ENCODE assay signal across 28 mouse cellular contexts in the genomic region with DNA sequence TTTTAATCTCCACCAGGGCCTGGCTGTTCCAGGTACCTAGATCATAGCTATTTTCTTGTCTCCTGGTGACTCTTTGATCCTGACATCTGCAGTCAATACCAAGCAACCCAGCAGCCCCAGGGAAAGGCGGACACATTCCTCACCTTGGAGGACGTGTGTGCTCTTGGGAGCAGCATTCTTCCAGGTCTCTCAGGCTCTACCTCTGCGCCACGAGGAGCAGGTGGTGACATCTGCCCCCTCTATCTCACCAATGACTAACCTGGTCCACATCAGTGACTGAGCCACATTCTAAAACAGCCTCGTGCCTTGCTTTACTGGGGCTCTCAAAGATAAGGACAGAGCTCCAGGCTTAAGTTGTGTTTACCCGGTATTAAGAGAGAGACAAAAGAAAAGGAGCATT. TPM values are rescaled to one million over a fixed set of nuclear protein-coding genes. Genes with fewer than 3 reads are reported as not detected.
DNase-seq lines count a peak whose midpoint lies in the region; ATAC-seq and TF ChIP-seq lines count a peak whose summit lies in the region.
"Had no signal": no experiment of that assay in that cellular context is flagged by ENCODE, and none has a peak within 500 bp of the region (broad histone marks: within the 10 kb centered on the region; RNA-seq: fewer than 3 reads in every experiment).

No protein-coding gene starts in this region.

- no peak for DNase-seq in lung, adult 18-20 months
- no peak for DNase-seq in ES-E14 (ENCODE audit: low read depth, low spot score)
- DNase-seq in yolk sac, embryonic 10.5 days (ENCODE audit: low spot score), result peak; percentile 84
- DNase-seq in ovary, postnatal 36 days (ENCODE audit: low spot score), result no peak
- DNase-seq in adrenal gland, adult 2 months, result no peak
- DNase-seq: adrenal gland, postnatal 36 days; cerebellum, adult 18-20 months; cerebellum, postnatal 10 days; gastrocnemius, postnatal 10 days; heart, postnatal 10 days; kidney, adult 8-10 months; kidney, postnatal 4 days; layer of hippocampus, postnatal 36 days; left cerebral cortex, postnatal 4 days; liver, postnatal 0 days; lung, postnatal 4 days; midbrain, embryonic 14.5 days; right cerebral cortex, adult 18-20 months; spleen, adult 18-20 months; thymus, postnatal 14 days had no signal

- no peaks in the 10 kb centered on the region for H3K27me3 ChIP-seq in lung, embryonic 16.5 days (ENCODE audit: control insufficient read depth, insufficient read depth, low read depth, low read length)
- H3K27me3 ChIP-seq in intestine, embryonic 16.5 days (replicated peaks; ENCODE audit: control insufficient read depth, insufficient read depth, low read length), result no peaks in the 10 kb centered on the region
- H3K27me3 ChIP-seq: heart, embryonic 13.5 days; liver, embryonic 12.5 days had no signal

- 42% methylated on average over 6 of the region's 6 CpGs for WGBS in lung, embryonic 16.5 days
- 36% methylated on average over 6 of the region's 6 CpGs for WGBS in intestine, embryonic 16.5 days

- H3K4me3 ChIP-seq in lung, embryonic 16.5 days (ENCODE audit: low read length), result no peak overlapping the region
- no peak overlapping the region for H3K4me3 ChIP-seq in ES-E14 (ENCODE audit: insufficient read depth in 1 of 2, low read depth in 1 of 2, low read length in 2 of 2, poor library complexity in 1 of 2, severe bottlenecking in 1 of 2)
- H3K4me3 ChIP-seq in intestine, embryonic 16.5 days (ENCODE audit: low read length), result no peak overlapping the region
- H3K4me3 ChIP-seq: erythroblast, embryonic 14.5 days; heart, embryonic 13.5 days; liver, embryonic 12.5 days had no signal

- in situ Hi-C loops in ES-E14 (cut with MboI; ENCODE audit: low sequenced_read_pairs in 2 of 2, unreplicated experiment in 2 of 2), result no loop called here

- no peak overlapping the region for H3K9ac ChIP-seq in lung, embryonic 16.5 days (ENCODE audit: low read length)
- 0 out of 2 replicates have a peak overlapping the region, but pooled peaks have one; percentile 12 for H3K9ac ChIP-seq in ES-E14 (ENCODE audit: insufficient read depth, low read depth, low read length, poor library complexity, severe bottlenecking)
- no peak overlapping the region for H3K9ac ChIP-seq in intestine, embryonic 16.5 days (ENCODE audit: low read depth, low read length)
- H3K9ac ChIP-seq: heart, embryonic 13.5 days; hindbrain, embryonic 14.5 days; liver, embryonic 12.5 days; liver, postnatal 0 days had no signal

- no peaks in the 10 kb centered on the region for H3K36me3 ChIP-seq in lung, embryonic 16.5 days (ENCODE audit: control insufficient read depth, insufficient read depth, low read length)
- no peaks in the 10 kb centered on the region for H3K36me3 ChIP-seq in ES-E14 (ENCODE audit: control insufficient read depth, insufficient read depth, low read length, poor library complexity, severe bottlenecking)
- no peaks in the 10 kb centered on the region for H3K36me3 ChIP-seq in intestine, embryonic 16.5 days (ENCODE audit: control insufficient read depth, insufficient read depth, low read length)
- H3K36me3 ChIP-seq: heart, embryonic 13.5 days; liver, embryonic 12.5 days had no signal

- ATAC-seq in lung, embryonic 16.5 days (ENCODE audit: low read depth), result peak; percentile 56; the same call in 1 of the 2 replicates
- ATAC-seq in intestine, embryonic 16.5 days, result 0 out of 2 replicates have a peak, but pooled peaks have one; percentile 31
- ATAC-seq: forebrain, embryonic 16.5 days; liver, embryonic 12.5 days; liver, postnatal 0 days had no signal

- H3K27ac ChIP-seq in lung, embryonic 16.5 days (ENCODE audit: low read length), result no peak overlapping the region
- H3K27ac ChIP-seq in ES-E14 (ENCODE audit: insufficient read depth, low read depth, low read length, poor library complexity, severe bottlenecking), result peak overlapping the region; percentile 24; the same call in 1 of the 2 replicates
- no peak overlapping the region for H3K27ac ChIP-seq in intestine, embryonic 16.5 days (ENCODE audit: low read length)
- H3K27ac ChIP-seq: heart, embryonic 13.5 days; hindbrain, embryonic 14.5 days; kidney, postnatal 0 days; liver, embryonic 12.5 days had no signal

- H3K4me2 ChIP-seq in lung, embryonic 16.5 days (ENCODE audit: low read depth, low read length), result no peak overlapping the region
- no peak overlapping the region for H3K4me2 ChIP-seq in intestine, embryonic 16.5 days (ENCODE audit: low read depth, low read length)
- H3K4me2 ChIP-seq: heart, embryonic 13.5 days; hindbrain, embryonic 14.5 days; liver, embryonic 12.5 days had no signal

- H3K9me3 ChIP-seq in lung, embryonic 16.5 days (ENCODE audit: control insufficient read depth, low read length), result no peaks in the 10 kb centered on the region
- H3K9me3 ChIP-seq in ES-E14 (ENCODE audit: control insufficient read depth, insufficient read depth, low read depth, low read length), result no peaks in the 10 kb centered on the region
- H3K9me3 ChIP-seq in intestine, embryonic 16.5 days (ENCODE audit: control insufficient read depth, low read length), result no peaks in the 10 kb centered on the region
- H3K9me3 ChIP-seq: heart, embryonic 13.5 days; liver, embryonic 12.5 days had no signal

- H3K4me1 ChIP-seq in lung, embryonic 16.5 days (replicated peaks; ENCODE audit: control insufficient read depth, insufficient read depth, low read length), result peaks cover 5% of the 10 kb centered on the region; the same call in 1 of the 2 replicates
- H3K4me1 ChIP-seq in ES-E14 (ENCODE audit: control insufficient read depth in 2 of 2, insufficient read depth in 2 of 2, low read length in 2 of 2, poor library complexity in 1 of 2), result peaks cover 15 to 17% of the 10 kb centered on the region in 2 experiments
- H3K4me1 ChIP-seq in intestine, embryonic 16.5 days (ENCODE audit: control insufficient read depth, insufficient read depth, low read length), result no peaks in the 10 kb centered on the region; the same call in none of the 2 replicates
- H3K4me1 ChIP-seq: liver, embryonic 12.5 days had no signal

TF ChIP-seq in ES-E14, 5 proteins besides CTCF, POLR2A, EP300 and RAD21:
- TF ChIP-seq CHD2 (IDR thresholded peaks at IDR 0.05; ENCODE audit: low read depth, low read length) (no peak), MAFK (IDR thresholded peaks at IDR 0.05; ENCODE audit: insufficient read depth, low read depth, low read length) (no peak), HCFC1 (IDR thresholded peaks at IDR 0.05; ENCODE audit: borderline replicate concordance, insufficient read depth, low read length) (no peak), ZC3H11A (IDR thresholded peaks at IDR 0.05; ENCODE audit: borderline replicate concordance, low read depth, low read length) (no peak), ZNF384 (IDR thresholded peaks at IDR 0.05; ENCODE audit: low read depth, low read length) (no peak)
TF ChIP-seq in ES-E14: peak in this region for 0.

RNA-seq across cellular contexts. Expression of a gene that starts 28.7 kb away (rescaled TPM):
- 6.9 and 7.5 TPM in 2 replicates for polyA plus RNA-seq in lung, embryonic 16.5 days (2015; fragmentation: Nextera tagmentation; extraction: Ambion mirVana)
- total RNA-seq in ES-E14 (2012; rRNA removed), result 890 and 1,987 TPM in 2 replicates
- polyA plus RNA-seq in intestine, embryonic 16.5 days (2015; fragmentation: Nextera tagmentation; extraction: Ambion mirVana), result 8.9 and 9.5 TPM in 2 replicates
- total RNA-seq in adrenal gland, adult 2 months (2021), result 10 to 100 TPM in 1 of 2 experiments, 1 to 10 TPM in 1; 5.2 to 10.5 TPM
- 2.1 and 2.2 TPM in 2 replicates for polyA plus RNA-seq in adrenal gland, adult 2 months (2012; rRNA removed)

RNA-seq across cellular contexts. Expression of a gene that starts 47.0 kb away (rescaled TPM):
- polyA plus RNA-seq in lung, embryonic 16.5 days (2015; fragmentation: Nextera tagmentation; extraction: Ambion mirVana), result 5.5 and 6.2 TPM in 2 replicates
- total RNA-seq in ES-E14 (2012; rRNA removed), result 1.3 and 1.7 TPM in 2 replicates
- polyA plus RNA-seq in intestine, embryonic 16.5 days (2015; fragmentation: Nextera tagmentation; extraction: Ambion mirVana), result 3.3 and 3.4 TPM in 2 replicates
- total RNA-seq in adrenal gland, adult 2 months (2021), result 10 to 100 TPM; 20.0 to 24.4 TPM
- 12.4 and 14.8 TPM in 2 replicates for polyA plus RNA-seq in adrenal gland, adult 2 months (2012; rRNA removed)
